ENCODE assay signal across 7 mouse cellular contexts in genomic region chr4:41722918-41723351, GRCm38 (mm10). TPM values are rescaled to one million over a fixed set of nuclear protein-coding genes. Genes with fewer than 3 reads are reported as not detected.
DNase-seq lines count a peak whose midpoint lies in the region; ATAC-seq lines count a peak whose summit lies in the region.

Dctn3 (minus strand) TSS chr4:41723170.

- H3K4me3 ChIP-seq in embryonic facial prominence, embryonic 11.5 days (ENCODE audit: low read depth, low read length): peak within 1 kb of the TSS; percentile 79
- H3K4me3 ChIP-seq in limb, embryonic 10.5 days: peak within 1 kb of the TSS; percentile 93
- H3K4me3 ChIP-seq in midbrain, embryonic 13.5 days (replicated peaks): peak within 1 kb of the TSS; percentile 88

- peaks cover 38% of the 10 kb centered on the region for H3K27me3 ChIP-seq in embryonic facial prominence, embryonic 11.5 days (ENCODE audit: control insufficient read depth, insufficient read depth, low read length)
- H3K27me3 ChIP-seq in limb, embryonic 10.5 days (ENCODE audit: low read depth, poor library complexity, severe bottlenecking): peaks cover 47% of the 10 kb centered on the region
- peaks cover 44% of the 10 kb centered on the region for H3K27me3 ChIP-seq in midbrain, embryonic 13.5 days

- peak; percentile 93 for DNase-seq in adrenal gland, postnatal 14 days
- peak; percentile 98 for DNase-seq in embryonic facial prominence, embryonic 11.5 days (ENCODE audit: low spot score)
- peak; percentile 96 for DNase-seq in kidney, adult 11 months
- peak; percentile 86 for DNase-seq in limb, embryonic 10.5 days (ENCODE audit: low spot score)
- peak; percentile 73 for DNase-seq in spleen, adult 12 weeks (ENCODE audit: low spot score)

- peaks cover 3% of the 10 kb centered on the region; the same call in 1 of the 2 replicates for H3K4me1 ChIP-seq in embryonic facial prominence, embryonic 11.5 days (ENCODE audit: control insufficient read depth, insufficient read depth, low read length)
- H3K4me1 ChIP-seq in limb, embryonic 10.5 days: peaks cover 30% of the 10 kb centered on the region
- peaks cover 38% of the 10 kb centered on the region for H3K4me1 ChIP-seq in midbrain, embryonic 13.5 days (replicated peaks)

- ATAC-seq in embryonic facial prominence, embryonic 11.5 days (replicated peaks; ENCODE audit: insufficient number of reproducible peaks, low FRiP score, low TSS enrichment, low read depth): peak; percentile 88
- ATAC-seq in granulocyte monocyte progenitor cell, adult 5-6 weeks (replicated peaks; ENCODE audit: poor library complexity, severe bottlenecking): peak; percentile 98
- peak; percentile 94 for ATAC-seq in midbrain, embryonic 13.5 days

- under 1% methylated on average over 27 of the region's 27 CpGs for WGBS in embryonic facial prominence, embryonic 11.5 days
- WGBS in limb, embryonic 10.5 days: under 1% methylated on average over 27 of the region's 27 CpGs
- under 1% methylated on average over 27 of the region's 27 CpGs for WGBS in midbrain, embryonic 13.5 days

- H3K36me3 ChIP-seq in embryonic facial prominence, embryonic 11.5 days (replicated peaks; ENCODE audit: control insufficient read depth, insufficient read depth, low read depth, low read length): no peaks in the 10 kb centered on the region; the same call in 1 of the 2 replicates
- peaks cover 22% of the 10 kb centered on the region for H3K36me3 ChIP-seq in limb, embryonic 10.5 days
- peaks cover 28% of the 10 kb centered on the region for H3K36me3 ChIP-seq in midbrain, embryonic 13.5 days

- H3K9me3 ChIP-seq in embryonic facial prominence, embryonic 11.5 days (replicated peaks; ENCODE audit: control insufficient read depth, low read length): no peaks in the 10 kb centered on the region
- no peaks in the 10 kb centered on the region for H3K9me3 ChIP-seq in limb, embryonic 10.5 days (replicated peaks)
- H3K9me3 ChIP-seq in midbrain, embryonic 13.5 days: no peaks in the 10 kb centered on the region

- H3K27ac ChIP-seq in embryonic facial prominence, embryonic 11.5 days (replicated peaks; ENCODE audit: low read depth, low read length): no peak within 1 kb of the TSS
- peak within 1 kb of the TSS; percentile 86 for H3K27ac ChIP-seq in limb, embryonic 10.5 days
- peak within 1 kb of the TSS; percentile 49; the same call in 1 of the 2 replicates for H3K27ac ChIP-seq in midbrain, embryonic 13.5 days

- H3K4me2 ChIP-seq in embryonic facial prominence, embryonic 11.5 days (ENCODE audit: low read depth, low read length): peak within 1 kb of the TSS; percentile 56
- peak within 1 kb of the TSS; percentile 84 for H3K4me2 ChIP-seq in midbrain, embryonic 13.5 days (replicated peaks)

- H3K9ac ChIP-seq in embryonic facial prominence, embryonic 11.5 days (replicated peaks; ENCODE audit: low read length): peak within 1 kb of the TSS; percentile 76
- H3K9ac ChIP-seq in midbrain, embryonic 13.5 days (replicated peaks): peak within 1 kb of the TSS; percentile 94

RNA-seq across cellular contexts. Expression of gene Dctn3, which starts in this region (rescaled TPM):
- total RNA-seq in adrenal gland, postnatal 14 days (2021): 106 and 110 TPM in 2 replicates
- 119 and 128 TPM in 2 replicates for polyA plus RNA-seq in embryonic facial prominence, embryonic 11.5 days (2014; fragmentation: Nextera tagmentation; extraction: Ambion mirVana)
- 56.6 and 61.4 TPM in 2 replicates for total RNA-seq in granulocyte monocyte progenitor cell, adult 5-6 weeks (2014; fragmentation: Nextera tagmentation)
- 45.6 and 72.8 TPM in 2 replicates for total RNA-seq in granulocyte monocyte progenitor cell, adult 5-6 weeks (2017)
- polyA plus RNA-seq in limb, embryonic 10.5 days (2016; fragmentation: Nextera tagmentation; extraction: Ambion mirVana): 118 and 123 TPM in 2 replicates
- polyA plus RNA-seq in midbrain, embryonic 13.5 days (2015; fragmentation: Nextera tagmentation; extraction: Ambion mirVana): 270 and 278 TPM in 2 replicates
